Mouse (Mus musculus) heart, adult 2 months (tissue): ENCODE results near the gene Aldh1a1.
"Not testable (repeated sequence)": the region's sequence is repeated elsewhere in the genome, so short reads cannot be mapped to it uniquely, and the experiment has no call there.

Source experiments
- CTCF ChIP-seq: fragments of 200-600 bp; IDR thresholded peaks from 2 replicates; pipeline ENCODE4 v1.8.1; 2022; ENCODE audit warnings: antibody characterized with exemption, mild to moderate bottlenecking, moderate library complexity
- EP300 ChIP-seq: fragments of 200-500 bp; IDR thresholded peaks from 2 replicates; pipeline ENCODE4 v1.6.1; 2011; ENCODE audit warnings: low read depth, low read length, control low read depth; ENCODE audit not compliant: insufficient read depth
- POLR2A ChIP-seq: fragments of 200-500 bp; IDR thresholded peaks from 2 replicates; pipeline ENCODE4 v1.6.1; 2011; ENCODE audit warnings: mild to moderate bottlenecking, low read depth, low read length, control low read depth; ENCODE audit not compliant: insufficient read depth

GRCm38 (mm10) chr19:20529156-20529555 lies 36.6 kb downstream of the Aldh1a1 start:
- TF ChIP-seq CTCF, POLR2A, EP300: not testable (repeated sequence)
